Mouse (Mus musculus) midbrain, embryonic 14.5 days (tissue): ENCODE measurements around the gene Atp8b5. TPM values are rescaled to one million over a fixed set of nuclear protein-coding genes. Genes with fewer than 3 reads are reported as not detected.
A peak's percentile ranks its signal among the peaks of the same experiment; 100 is the strongest.

Experiments
- ATAC-seq: fragments of 200-750 bp; cut with Nextera tagmentation; 2 replicates; pipeline ENCODE4 v1.8.0; 2017; ENCODE audit warnings: moderate number of reproducible peaks, moderate library complexity; ENCODE audit not compliant: low FRiP score, low TSS enrichment
- DNase-seq: peaks from one replicate; pipeline ENCODE4 v3.0.0-alpha.2; 2015
- H3K27ac ChIP-seq: fragments of 300-500 bp; sonication (generic); replicated peaks from 2 replicates; pipeline ENCODE4 v1.5.1; 2014; ENCODE audit warnings: mild to moderate bottlenecking, low read depth, low read length, moderate library complexity
- H3K27me3 ChIP-seq: fragments of 300-500 bp; sonication (generic); 2 replicates; pipeline ENCODE4 v1.6.1; 2014; ENCODE audit warnings: low read length, control low read depth, mixed read lengths; ENCODE audit not compliant: control insufficient read depth, insufficient read depth
- H3K36me3 ChIP-seq: fragments of 300-500 bp; sonication (generic); 2 replicates; pipeline ENCODE4 v1.6.1; 2014; ENCODE audit warnings: low read length, control low read depth; ENCODE audit not compliant: control insufficient read depth, insufficient read depth
- H3K4me1 ChIP-seq: fragments of 300-500 bp; sonication (generic); 2 replicates; pipeline ENCODE4 v1.6.1; 2014; ENCODE audit warnings: mild to moderate bottlenecking, antibody characterized with exemption, low read length, control low read depth; ENCODE audit not compliant: control insufficient read depth, insufficient read depth
- H3K4me2 ChIP-seq: fragments of 300-500 bp; sonication (generic); 2 replicates; pipeline ENCODE4 v1.6.1; 2014; ENCODE audit warnings: mild to moderate bottlenecking, low read length, moderate library complexity
- H3K4me3 ChIP-seq: fragments of 300-500 bp; sonication (generic); replicated peaks from 2 replicates; pipeline ENCODE4 v1.5.1; 2014; ENCODE audit warnings: low read depth, low read length
- H3K9ac ChIP-seq: fragments of 300-500 bp; sonication (generic); replicated peaks from 2 replicates; pipeline ENCODE4 v1.6.1; 2014; ENCODE audit warnings: mild to moderate bottlenecking, low read length, moderate library complexity
- H3K9me3 ChIP-seq: fragments of 300-500 bp; sonication (generic); 2 replicates; pipeline ENCODE4 v1.6.1; 2016; ENCODE audit warnings: low read length, control low read depth, mixed read lengths; ENCODE audit not compliant: control insufficient read depth
- WGBS: fragments of 180-500 bp; shearing (Covaris S2); extraction: QIAGEN DNeasy Blood & Tissue Kit; methylation state at CpG from one replicate; pipeline ENCODE4 v1.1.7; 2014; 5-methylcytosine and 5-hydroxymethylcytosine counted together
- polyA plus RNA-seq: library from polyadenylated mRNA; unstranded; fragments of >200 nt; fragmentation: Nextera tagmentation; extraction: Ambion mirVana; gene quantifications from 2 replicates; pipeline ENCODE4 v1.2.1, GENCODE M21; 2014

Atp8b5 gene
- polyA plus RNA-seq, 1 experiment from 2014 or later, result 0.57 TPM

GRCm38 (mm10) chr4:43248026-43248425 is 18.9 kb upstream of the Atp8b5 start:
- ATAC-seq (no peak), DNase-seq (peak; percentile 15)
- no peaks in the 10 kb centered on the region for H3K27me3 ChIP-seq
- 10% methylated on average over 7 of the region's 7 CpGs for WGBS
- no peak overlapping the region for H3K4me3 ChIP-seq
- H3K9ac ChIP-seq, result no peak overlapping the region
- H3K36me3 ChIP-seq, result peaks cover 37% of the 10 kb centered on the region
- H3K4me1 ChIP-seq, result peaks cover 4% of the 10 kb centered on the region; the same call in 1 of the 2 replicates
- H3K27ac ChIP-seq, result no peak overlapping the region
- no peaks in the 10 kb centered on the region for H3K9me3 ChIP-seq
- no peak overlapping the region for H3K4me2 ChIP-seq

DNA sequence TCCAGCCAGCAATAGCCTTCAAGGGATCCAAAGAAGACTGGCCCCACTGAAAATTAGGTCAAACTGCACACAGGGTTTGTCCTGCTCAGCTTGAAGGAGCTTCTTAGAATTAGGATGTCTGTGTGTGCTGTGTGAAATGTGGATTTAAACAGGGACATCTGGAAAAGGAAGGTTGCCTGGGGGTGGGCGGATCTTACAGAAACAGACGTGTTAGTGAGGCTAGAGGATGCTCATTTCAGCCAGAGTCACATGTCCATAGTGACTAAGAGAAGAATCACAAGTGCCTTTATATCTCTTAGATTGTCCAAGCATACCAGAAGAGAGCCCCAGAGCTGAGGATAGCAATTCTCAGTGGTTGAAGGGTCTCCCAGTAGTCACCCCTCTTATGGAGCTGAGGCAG is 18.1 kb upstream of the Atp8b5 start:
- Histone ChIP-seq H3K9ac (no peak overlapping the region), H3K9me3 (no peaks in the 10 kb centered on the region), H3K27ac (no peak overlapping the region), H3K4me2 (no peak overlapping the region), H3K36me3 (peaks cover 38% of the 10 kb centered on the region), H3K27me3 (no peaks in the 10 kb centered on the region), H3K4me1 (peaks cover 4% of the 10 kb centered on the region; the same call in 1 of the 2 replicates), H3K4me3 (no peak overlapping the region)
- no peak for ATAC-seq
- 65% methylated on average over 2 of the region's 2 CpGs for WGBS
- no peak for DNase-seq

- Histone ChIP-seq H3K9ac (no peak overlapping the region), H3K36me3 (peaks cover 31% of the 10 kb centered on the region), H3K27me3 (no peaks in the 10 kb centered on the region), H3K9me3 (no peaks in the 10 kb centered on the region), H3K4me1 (peaks cover 4% of the 10 kb centered on the region; the same call in 1 of the 2 replicates), H3K4me3 (no peak overlapping the region), H3K4me2 (no peak overlapping the region), H3K27ac (no peak overlapping the region)
- ATAC-seq (no peak), DNase-seq (no peak)
- 89% methylated on average over 6 of the region's 6 CpGs for WGBS
Observed at GRCm38 (mm10) chr4:43251269-43251668, 15.7 kb upstream of the Atp8b5 start.

- DNase-seq (no peak), ATAC-seq (no peak)
- H3K4me1 ChIP-seq, result no peaks in the 10 kb centered on the region
- H3K27me3 ChIP-seq, result no peaks in the 10 kb centered on the region
- 98% methylated on average over 2 of the region's 2 CpGs for WGBS
- H3K9ac ChIP-seq, result no peak overlapping the region
- no peak overlapping the region for H3K4me3 ChIP-seq
- no peak overlapping the region for H3K27ac ChIP-seq
- H3K9me3 ChIP-seq, result no peaks in the 10 kb centered on the region
- peaks cover 57% of the 10 kb centered on the region for H3K36me3 ChIP-seq
- H3K4me2 ChIP-seq, result no peak overlapping the region
Observed at GRCm38 (mm10) chr4:43257040-43257439, 9.9 kb upstream of the Atp8b5 start.

- WGBS, result 90% methylated on average over 4 of the region's 4 CpGs
- no peak overlapping the region for H3K4me3 ChIP-seq
- ATAC-seq (no peak), DNase-seq (no peak)
- no peaks in the 10 kb centered on the region for H3K27me3 ChIP-seq
- H3K9ac ChIP-seq, result no peak overlapping the region
- H3K36me3 ChIP-seq, result peaks cover 57% of the 10 kb centered on the region
- H3K4me2 ChIP-seq, result no peak overlapping the region
- H3K9me3 ChIP-seq, result no peaks in the 10 kb centered on the region
- no peak overlapping the region for H3K27ac ChIP-seq
- no peaks in the 10 kb centered on the region for H3K4me1 ChIP-seq
Observed at GRCm38 (mm10) chr4:43258556-43258955, 8.4 kb upstream of the Atp8b5 start.

GRCm38 (mm10) chr4:43259435-43259834 is 7.5 kb upstream of the Atp8b5 start:
- Histone ChIP-seq H3K9me3 (no peaks in the 10 kb centered on the region), H3K36me3 (peaks cover 57% of the 10 kb centered on the region), H3K4me1 (no peaks in the 10 kb centered on the region), H3K27me3 (no peaks in the 10 kb centered on the region), H3K9ac (no peak overlapping the region), H3K27ac (no peak overlapping the region), H3K4me3 (no peak overlapping the region), H3K4me2 (no peak overlapping the region)
- no peak for DNase-seq
- ATAC-seq, result no peak
- 95% methylated on average over 3 of the region's 3 CpGs for WGBS

GRCm38 (mm10) chr4:43260096-43260495 is 6.9 kb upstream of the Atp8b5 start:
- Histone ChIP-seq H3K9ac (no peak overlapping the region), H3K9me3 (no peaks in the 10 kb centered on the region), H3K27ac (no peak overlapping the region), H3K4me1 (no peaks in the 10 kb centered on the region), H3K27me3 (no peaks in the 10 kb centered on the region), H3K36me3 (peaks cover 57% of the 10 kb centered on the region), H3K4me2 (no peak overlapping the region), H3K4me3 (no peak overlapping the region)
- 81% methylated on average over 5 of the region's 5 CpGs for WGBS
- no peak for DNase-seq
- no peak for ATAC-seq

DNA sequence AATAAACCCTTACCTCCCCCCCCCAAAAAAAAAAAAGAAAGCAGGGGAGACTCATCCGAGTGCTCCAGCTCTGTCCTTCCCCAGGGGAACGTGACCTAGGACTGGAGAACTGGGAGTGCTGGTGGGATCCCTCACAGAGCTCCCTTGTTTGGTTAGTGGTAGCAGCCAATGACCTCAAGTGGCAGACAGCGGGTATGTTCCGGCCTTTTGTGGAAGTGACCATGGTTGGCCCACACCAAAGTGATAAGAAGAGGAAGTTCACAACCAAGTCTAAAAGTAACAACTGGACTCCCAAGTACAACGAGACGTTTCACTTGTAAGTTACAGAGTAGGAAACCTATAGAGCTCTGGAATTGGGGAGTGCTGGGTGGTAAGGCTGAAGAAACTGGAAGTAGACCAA is 4.1 kb upstream of the Atp8b5 start:
- ATAC-seq (no peak), DNase-seq (no peak)
- H3K27me3 ChIP-seq, result no peaks in the 10 kb centered on the region
- H3K9ac ChIP-seq, result no peak overlapping the region
- H3K36me3 ChIP-seq, result peaks cover 30% of the 10 kb centered on the region
- H3K9me3 ChIP-seq, result no peaks in the 10 kb centered on the region
- no peak overlapping the region for H3K27ac ChIP-seq
- peaks cover 6% of the 10 kb centered on the region for H3K4me1 ChIP-seq
- no peak overlapping the region for H3K4me3 ChIP-seq
- H3K4me2 ChIP-seq, result no peak overlapping the region
- 95% methylated on average over 6 of the region's 6 CpGs for WGBS

- H3K4me1 ChIP-seq, result peaks cover 6% of the 10 kb centered on the region
- no peak overlapping the region for H3K4me2 ChIP-seq
- no peak overlapping the region for H3K9ac ChIP-seq
- peaks cover 10% of the 10 kb centered on the region; the same call in 1 of the 2 replicates for H3K36me3 ChIP-seq
- no peaks in the 10 kb centered on the region for H3K27me3 ChIP-seq
- ATAC-seq (no peak), DNase-seq (no peak)
- no peaks in the 10 kb centered on the region for H3K9me3 ChIP-seq
- no peak overlapping the region for H3K27ac ChIP-seq
- H3K4me3 ChIP-seq, result no peak overlapping the region
- 58% methylated on average over 2 of the region's 2 CpGs for WGBS
Observed at GRCm38 (mm10) chr4:43266146-43266545, 813 bp upstream of the Atp8b5 start.
